Mouse (Mus musculus) lung, postnatal 0 days (tissue): ENCODE results near the gene Pard3. TPM values are rescaled to one million over a fixed set of nuclear protein-coding genes. Genes with fewer than 3 reads are reported as not detected.

ENCODE experiments used
- ATAC-seq: fragments of 200-750 bp; cut with Nextera tagmentation; 2 replicates; pipeline ENCODE4 v1.8.0; 2017; ENCODE audit warnings: moderate library complexity
- DNase-seq: peaks from one replicate; pipeline ENCODE4 v3.0.0-alpha.2; 2016; ENCODE audit warnings: low spot score
- H3K27ac ChIP-seq: fragments of 300-500 bp; sonication (generic); 2 replicates; pipeline ENCODE4 v1.5.1; 2014; ENCODE audit warnings: antibody characterized with exemption, mild to moderate bottlenecking, low read length, mixed read lengths
- H3K27me3 ChIP-seq: fragments of 300-500 bp; sonication (generic); replicated peaks from 2 replicates; pipeline ENCODE4 v1.6.1; 2014; ENCODE audit warnings: low read length, mixed read lengths; ENCODE audit not compliant: insufficient read depth
- H3K36me3 ChIP-seq: fragments of 300-500 bp; sonication (generic); 2 replicates; pipeline ENCODE4 v1.6.1; 2014; ENCODE audit warnings: low read length, mixed read lengths; ENCODE audit not compliant: insufficient read depth
- H3K4me1 ChIP-seq: fragments of 300-500 bp; sonication (generic); 2 replicates; pipeline ENCODE4 v1.6.1; 2014; ENCODE audit warnings: antibody characterized with exemption, low read depth, low read length, mixed read lengths; ENCODE audit not compliant: insufficient read depth
- H3K4me2 ChIP-seq: fragments of 300-500 bp; sonication (generic); replicated peaks from 2 replicates; pipeline ENCODE4 v1.6.1; 2014; ENCODE audit warnings: low read depth, mild to moderate bottlenecking, low read length, moderate library complexity, mixed read lengths
- H3K4me3 ChIP-seq: fragments of 300-500 bp; sonication (generic); 2 replicates; pipeline ENCODE4 v1.5.1; 2014; ENCODE audit warnings: low read depth, low read length
- H3K9ac ChIP-seq: fragments of 300-500 bp; sonication (generic); replicated peaks from 2 replicates; pipeline ENCODE4 v1.6.1; 2014; ENCODE audit warnings: low read depth, mild to moderate bottlenecking
- H3K9me3 ChIP-seq: fragments of 300-500 bp; sonication (generic); 2 replicates; pipeline ENCODE4 v1.6.1; 2016; ENCODE audit warnings: low read length, mixed read lengths
- CTCF ChIP-seq: IDR thresholded peaks from 2 replicates; pipeline ENCODE4 v1.5.1; 2016; ENCODE audit warnings: antibody characterized with exemption, mild to moderate bottlenecking
- EP300 ChIP-seq: IDR thresholded peaks from 2 replicates; pipeline ENCODE4 v1.6.1; 2016; ENCODE audit warnings: antibody characterized with exemption, mild to moderate bottlenecking, control low read depth
- WGBS: fragments of 180-500 bp; shearing (Covaris S2); extraction: QIAGEN DNeasy Blood & Tissue Kit; methylation state at CpG from one replicate; pipeline ENCODE4 v1.1.7; 2014; 5-methylcytosine and 5-hydroxymethylcytosine counted together
- polyA plus RNA-seq: library from polyadenylated mRNA; unstranded; fragments of >200 nt; fragmentation: Nextera tagmentation; extraction: Ambion mirVana; gene quantifications from 2 replicates; pipeline ENCODE4 v1.2.1, GENCODE M21; 2015

Pard3 gene
- polyA plus RNA-seq, 1 experiment from 2014 or later: 13.2 TPM

- TF ChIP-seq CTCF (no peak), EP300 (no peak)
- no peaks in the 10 kb centered on the region for H3K27me3 ChIP-seq
- no peaks in the 10 kb centered on the region for H3K4me1 ChIP-seq
- H3K36me3 ChIP-seq: no peaks in the 10 kb centered on the region
- no peak overlapping the region for H3K4me2 ChIP-seq
- ATAC-seq: no peak
- no peaks in the 10 kb centered on the region for H3K9me3 ChIP-seq
- no peak overlapping the region for H3K27ac ChIP-seq
- H3K9ac ChIP-seq: no peak overlapping the region
- H3K4me3 ChIP-seq: no peak overlapping the region
- 85% methylated on average over 7 of the region's 7 CpGs for WGBS
- no peak for DNase-seq
Measured at GRCm38 (mm10) chr8:127341046-127341445, 277.4 kb downstream of the Pard3 start.

GRCm38 (mm10) chr8:127343115-127343514 is 279.4 kb downstream of the Pard3 start:
- no peaks in the 10 kb centered on the region for H3K36me3 ChIP-seq
- H3K4me1 ChIP-seq: no peaks in the 10 kb centered on the region
- no peak for DNase-seq
- no peak for ATAC-seq
- H3K9me3 ChIP-seq: no peaks in the 10 kb centered on the region
- no peak overlapping the region for H3K4me2 ChIP-seq
- WGBS: 82% methylated on average over 2 of the region's 2 CpGs
- H3K27ac ChIP-seq: no peak overlapping the region
- TF ChIP-seq CTCF (no peak), EP300 (no peak)
- H3K27me3 ChIP-seq: no peaks in the 10 kb centered on the region
- H3K4me3 ChIP-seq: no peak overlapping the region
- H3K9ac ChIP-seq: no peak overlapping the region

- Histone ChIP-seq H3K27me3 (no peaks in the 10 kb centered on the region), H3K9ac (no peak overlapping the region), H3K4me3 (no peak overlapping the region), H3K4me2 (no peak overlapping the region), H3K27ac (no peak overlapping the region), H3K4me1 (no peaks in the 10 kb centered on the region), H3K36me3 (no peaks in the 10 kb centered on the region), H3K9me3 (no peaks in the 10 kb centered on the region)
- no peak for ATAC-seq
- 91% methylated on average over 3 of the region's 3 CpGs for WGBS
- TF ChIP-seq EP300 (no peak), CTCF (no peak)
- no peak for DNase-seq
Measured at GRCm38 (mm10) chr8:127344421-127344820, 280.7 kb downstream of the Pard3 start.

- Histone ChIP-seq H3K4me3 (no peak overlapping the region), H3K27me3 (no peaks in the 10 kb centered on the region), H3K4me1 (no peaks in the 10 kb centered on the region), H3K27ac (no peak overlapping the region), H3K36me3 (no peaks in the 10 kb centered on the region), H3K9me3 (no peaks in the 10 kb centered on the region), H3K9ac (no peak overlapping the region), H3K4me2 (no peak overlapping the region)
- no peak for TF ChIP-seq CTCF
- no peak for TF ChIP-seq EP300
- DNase-seq: no peak
- ATAC-seq: no peak
- WGBS: 96% methylated on average over 1 of the region's 1 CpGs
Measured at GRCm38 (mm10) chr8:127345912-127346423, 282.3 kb downstream of the Pard3 start.

GRCm38 (mm10) chr8:127347890-127348495 is 284.3 kb downstream of the Pard3 start:
- H3K27me3 ChIP-seq: no peaks in the 10 kb centered on the region
- no peak overlapping the region for H3K9ac ChIP-seq
- ATAC-seq (no peak), DNase-seq (no peak)
- H3K27ac ChIP-seq: no peak overlapping the region
- H3K4me2 ChIP-seq: no peak overlapping the region
- no peak overlapping the region for H3K4me3 ChIP-seq
- no peaks in the 10 kb centered on the region for H3K36me3 ChIP-seq
- no peaks in the 10 kb centered on the region for H3K9me3 ChIP-seq
- H3K4me1 ChIP-seq: no peaks in the 10 kb centered on the region
- TF ChIP-seq EP300: no peak
- no peak for TF ChIP-seq CTCF
- WGBS: 84% methylated on average over 2 of the region's 2 CpGs

GRCm38 (mm10) chr8:127361796-127362195 is 298.1 kb downstream of the Pard3 start:
- TF ChIP-seq EP300: no peak
- TF ChIP-seq CTCF: no peak
- no peak overlapping the region for H3K9ac ChIP-seq
- no peaks in the 10 kb centered on the region for H3K4me1 ChIP-seq
- no peak overlapping the region for H3K4me2 ChIP-seq
- ATAC-seq: no peak
- no peak for DNase-seq
- no peaks in the 10 kb centered on the region for H3K36me3 ChIP-seq
- no peaks in the 10 kb centered on the region for H3K9me3 ChIP-seq
- no peaks in the 10 kb centered on the region for H3K27me3 ChIP-seq
- H3K4me3 ChIP-seq: no peak overlapping the region
- H3K27ac ChIP-seq: no peak overlapping the region

GRCm38 (mm10) chr8:127368347-127368746 is 304.7 kb downstream of the Pard3 start:
- no peak overlapping the region for H3K9ac ChIP-seq
- ATAC-seq (no peak), DNase-seq (no peak)
- 0 out of 2 replicates have a peak, but pooled peaks cover 5% of the 10 kb centered on the region for H3K36me3 ChIP-seq
- WGBS: 41% methylated on average over 3 of the region's 3 CpGs
- H3K27me3 ChIP-seq: no peaks in the 10 kb centered on the region
- no peaks in the 10 kb centered on the region for H3K9me3 ChIP-seq
- no peak overlapping the region for H3K27ac ChIP-seq
- H3K4me3 ChIP-seq: no peak overlapping the region
- no peaks in the 10 kb centered on the region for H3K4me1 ChIP-seq
- H3K4me2 ChIP-seq: no peak overlapping the region
- TF ChIP-seq EP300 (no peak), CTCF (no peak)
